Mouse (Mus musculus) liver, embryonic 15.5 days (tissue): ENCODE data around the gene Pgm3. TPM values are rescaled to one million over a fixed set of nuclear protein-coding genes. Genes with fewer than 3 reads are reported as not detected.
"Not testable (repeated sequence)": the region's sequence is repeated elsewhere in the genome, so short reads cannot be mapped to it uniquely, and the experiment has no call there.

ENCODE experiments used
- ATAC-seq: fragments of 200-750 bp; cut with Nextera tagmentation; 2 replicates; pipeline ENCODE4 v1.8.0; 2017; ENCODE audit warnings: moderate number of reproducible peaks, mild to moderate bottlenecking, moderate library complexity; ENCODE audit not compliant: insufficient read depth
- H3K27ac ChIP-seq: fragments of 300-500 bp; sonication (generic); replicated peaks from 2 replicates; pipeline ENCODE4 v1.5.1; 2015; ENCODE audit warnings: mild to moderate bottlenecking, inconsistent platforms
- H3K27me3 ChIP-seq: fragments of 300-500 bp; sonication (generic); 2 replicates; pipeline ENCODE4 v1.6.1; 2015; ENCODE audit warnings: mild to moderate bottlenecking, inconsistent platforms
- H3K36me3 ChIP-seq: fragments of 300-500 bp; sonication (generic); replicated peaks from 2 replicates; pipeline ENCODE4 v1.6.1; 2015; ENCODE audit warnings: moderate library complexity, mild to moderate bottlenecking, inconsistent platforms
- H3K4me1 ChIP-seq: fragments of 300-500 bp; sonication (generic); replicated peaks from 2 replicates; pipeline ENCODE4 v1.6.1; 2015; ENCODE audit warnings: inconsistent platforms
- H3K4me2 ChIP-seq: fragments of 300-500 bp; sonication (generic); 2 replicates; pipeline ENCODE4 v1.6.1; 2015; ENCODE audit warnings: moderate library complexity, mild to moderate bottlenecking, inconsistent platforms
- H3K4me3 ChIP-seq: fragments of 300-500 bp; sonication (generic); replicated peaks from 2 replicates; pipeline ENCODE4 v1.5.1; 2015; ENCODE audit warnings: mild to moderate bottlenecking, inconsistent platforms
- H3K9ac ChIP-seq: fragments of 300-500 bp; sonication (generic); 2 replicates; pipeline ENCODE4 v1.6.1; 2015; ENCODE audit warnings: moderate library complexity, mild to moderate bottlenecking, inconsistent platforms
- H3K9me3 ChIP-seq: fragments of 300-500 bp; sonication (generic); replicated peaks from 2 replicates; pipeline ENCODE4 v1.6.1; 2016; ENCODE audit warnings: inconsistent platforms
- WGBS: fragments of 180-500 bp; shearing (Covaris S2); methylation state at CpG from one replicate; pipeline ENCODE4 v1.1.7; 2015; ENCODE audit warnings: mixed read lengths; ENCODE audit not compliant: insufficient replicate concordance; 5-methylcytosine and 5-hydroxymethylcytosine counted together
- polyA plus RNA-seq: library from polyadenylated mRNA; unstranded; fragments of >200 nt; fragmentation: Nextera tagmentation; extraction: Ambion mirVana; gene quantifications from 2 replicates; pipeline ENCODE4 v1.2.1, GENCODE M21; 2015

Pgm3 gene
- polyA plus RNA-seq = 18.8 and 19.1 TPM in 2 replicates

- Histone ChIP-seq H3K4me2 (peak within 1 kb of the TSS; percentile 99), H3K36me3 (peaks cover 5% of the 10 kb centered on the region; the same call in 1 of the 2 replicates), H3K27me3 (no peaks in the 10 kb centered on the region), H3K4me3 (peak within 1 kb of the TSS; percentile 78), H3K9ac (peak within 1 kb of the TSS; percentile 69), H3K9me3 (no peaks in the 10 kb centered on the region), H3K4me1 (peaks cover 33% of the 10 kb centered on the region), H3K27ac (peak within 1 kb of the TSS; percentile 74; the same call in 1 of the 2 replicates)
- WGBS = under 1% methylated on average over 58 of the region's 59 CpGs
- ATAC-seq = peak; percentile 94
These were observed at the start of gene Pgm3, which contains the start of gene Rwdd2a for GRCm38 (mm10) chr9:86571540-86572135. Gene Pgm3, minus strand, starts transcription at chr9:86571842. Gene Rwdd2a, plus strand, starts transcription at chr9:86571991.

- Histone ChIP-seq H3K27ac (no peak overlapping the region), H3K27me3 (no peaks in the 10 kb centered on the region), H3K36me3 (no peaks in the 10 kb centered on the region), H3K4me2 (no peak overlapping the region), H3K4me1 (no peaks in the 10 kb centered on the region), H3K4me3 (no peak overlapping the region), H3K9ac (no peak overlapping the region), H3K9me3 (no peaks in the 10 kb centered on the region)
- no peak for ATAC-seq
- 68% methylated on average over 10 of the region's 10 CpGs for WGBS
These were observed 47.9 kb upstream of the Pgm3 start for GRCm38 (mm10) chr9:86619341-86620139.

GRCm38 (mm10) chr9:86617837-86618492 lies 46.3 kb upstream of the Pgm3 start:
- no peak for ATAC-seq
- Histone ChIP-seq H3K4me1 (no peaks in the 10 kb centered on the region), H3K27ac (no peak overlapping the region), H3K27me3 (no peaks in the 10 kb centered on the region), H3K9me3 (no peaks in the 10 kb centered on the region), H3K36me3 (no peaks in the 10 kb centered on the region), H3K4me3 (no peak overlapping the region), H3K4me2 (no peak overlapping the region), H3K9ac (no peak overlapping the region)
- WGBS = 50% methylated on average over 7 of the region's 7 CpGs

GRCm38 (mm10) chr9:86615765-86616164 lies 44.1 kb upstream of the Pgm3 start:
- H3K4me2 ChIP-seq = no peak overlapping the region
- no peak overlapping the region for H3K27ac ChIP-seq
- ATAC-seq = no peak
- H3K4me3 ChIP-seq = no peak overlapping the region
- H3K9me3 ChIP-seq = no peaks in the 10 kb centered on the region
- H3K4me1 ChIP-seq = no peaks in the 10 kb centered on the region
- no peaks in the 10 kb centered on the region for H3K27me3 ChIP-seq
- no peaks in the 10 kb centered on the region for H3K36me3 ChIP-seq
- no peak overlapping the region for H3K9ac ChIP-seq
- 50% methylated on average over 1 of the region's 1 CpGs for WGBS

- Histone ChIP-seq H3K9me3 (no peaks in the 10 kb centered on the region), H3K4me1 (no peaks in the 10 kb centered on the region), H3K27me3 (no peaks in the 10 kb centered on the region), H3K4me2 (no peak overlapping the region), H3K36me3 (no peaks in the 10 kb centered on the region), H3K27ac (no peak overlapping the region), H3K9ac (no peak overlapping the region), H3K4me3 (no peak overlapping the region)
- WGBS = 69% methylated on average over 4 of the region's 4 CpGs
- no peak for ATAC-seq
These were observed 40.4 kb upstream of the Pgm3 start for GRCm38 (mm10) chr9:86612091-86612490.

- H3K4me3 ChIP-seq = no peak overlapping the region
- ATAC-seq = no peak
- no peaks in the 10 kb centered on the region for H3K27me3 ChIP-seq
- H3K4me1 ChIP-seq = no peaks in the 10 kb centered on the region
- no peaks in the 10 kb centered on the region for H3K9me3 ChIP-seq
- WGBS = 77% methylated on average over 6 of the region's 6 CpGs
- no peaks in the 10 kb centered on the region for H3K36me3 ChIP-seq
- no peak overlapping the region for H3K4me2 ChIP-seq
- H3K27ac ChIP-seq = no peak overlapping the region
- H3K9ac ChIP-seq = no peak overlapping the region
These were observed 34.1 kb upstream of the Pgm3 start for GRCm38 (mm10) chr9:86605776-86606175.

- Histone ChIP-seq H3K4me2 (no peak overlapping the region), H3K36me3 (no peaks in the 10 kb centered on the region), H3K4me3 (no peak overlapping the region), H3K4me1 (no peaks in the 10 kb centered on the region), H3K9ac (no peak overlapping the region), H3K27ac (no peak overlapping the region), H3K9me3 (no peaks in the 10 kb centered on the region), H3K27me3 (no peaks in the 10 kb centered on the region)
- no peak for ATAC-seq
- 48% methylated on average over 8 of the region's 8 CpGs for WGBS
These were observed 28.2 kb upstream of the Pgm3 start for GRCm38 (mm10) chr9:86599723-86600303.

- H3K4me1 ChIP-seq, H3K9ac ChIP-seq, H3K4me2 ChIP-seq, H3K4me3 ChIP-seq, H3K36me3 ChIP-seq, ATAC-seq, H3K27me3 ChIP-seq, H3K27ac ChIP-seq, H3K9me3 ChIP-seq: not testable (repeated sequence)
These were observed 25.3 kb upstream of the Pgm3 start for GRCm38 (mm10) chr9:86596983-86597382.

- H3K4me1 ChIP-seq, H3K36me3 ChIP-seq, H3K4me3 ChIP-seq, H3K27ac ChIP-seq, ATAC-seq, H3K9ac ChIP-seq, H3K9me3 ChIP-seq, H3K27me3 ChIP-seq, H3K4me2 ChIP-seq: not testable (repeated sequence)
- WGBS = 41% methylated on average over 10 of the region's 10 CpGs
These were observed 22.7 kb upstream of the Pgm3 start for GRCm38 (mm10) chr9:86594357-86594767.

- H3K9me3 ChIP-seq = no peaks in the 10 kb centered on the region
- no peak overlapping the region for H3K4me3 ChIP-seq
- 69% methylated on average over 19 of the region's 19 CpGs for WGBS
- no peak overlapping the region for H3K27ac ChIP-seq
- no peak overlapping the region for H3K9ac ChIP-seq
- ATAC-seq = no peak
- H3K27me3 ChIP-seq = no peaks in the 10 kb centered on the region
- no peaks in the 10 kb centered on the region for H3K36me3 ChIP-seq
- H3K4me1 ChIP-seq = no peaks in the 10 kb centered on the region
- H3K4me2 ChIP-seq = no peak overlapping the region
These were observed 21.3 kb upstream of the Pgm3 start for GRCm38 (mm10) chr9:86592676-86593668.
